Mouse (Mus musculus) intestine, postnatal 0 days (tissue): Measurements from ENCODE around the gene Smyd2. TPM values are rescaled to one million over a fixed set of nuclear protein-coding genes. Genes with fewer than 3 reads are reported as not detected.

ENCODE experiments used
- ATAC-seq: fragments of 200-750 bp; cut with Nextera tagmentation; 2 replicates; pipeline ENCODE4 v1.8.0; 2017; ENCODE audit warnings: mild to moderate bottlenecking, moderate TSS enrichment, moderate library complexity
- H3K27ac ChIP-seq: fragments of 300-500 bp; sonication (generic); 2 replicates; pipeline ENCODE4 v1.5.1; 2014; ENCODE audit warnings: mild to moderate bottlenecking, low read depth, low read length, moderate library complexity
- H3K27me3 ChIP-seq: fragments of 300-500 bp; sonication (generic); replicated peaks from 2 replicates; pipeline ENCODE4 v1.6.1; 2014; ENCODE audit warnings: low read length, mixed read lengths; ENCODE audit not compliant: control insufficient read depth, insufficient read depth
- H3K36me3 ChIP-seq: fragments of 300-500 bp; sonication (generic); 2 replicates; pipeline ENCODE4 v1.6.1; 2014; ENCODE audit warnings: mild to moderate bottlenecking, moderate library complexity; ENCODE audit not compliant: control insufficient read depth, insufficient read depth
- H3K4me1 ChIP-seq: fragments of 300-500 bp; sonication (generic); replicated peaks from 2 replicates; pipeline ENCODE4 v1.6.1; 2014; ENCODE audit warnings: antibody characterized with exemption, low read length, mixed read lengths; ENCODE audit not compliant: control insufficient read depth, insufficient read depth
- H3K4me2 ChIP-seq: fragments of 300-500 bp; sonication (generic); replicated peaks from 2 replicates; pipeline ENCODE4 v1.6.1; 2014; ENCODE audit warnings: low read depth, mild to moderate bottlenecking, moderate library complexity
- H3K4me3 ChIP-seq: fragments of 300-500 bp; sonication (generic); 2 replicates; pipeline ENCODE4 v1.5.1; 2014; ENCODE audit warnings: low read depth, low read length
- H3K9ac ChIP-seq: fragments of 300-500 bp; sonication (generic); 2 replicates; pipeline ENCODE4 v1.6.1; 2014; ENCODE audit warnings: mild to moderate bottlenecking, low read depth, low read length
- H3K9me3 ChIP-seq: fragments of 300-500 bp; sonication (generic); 2 replicates; pipeline ENCODE4 v1.6.1; 2016; ENCODE audit warnings: mixed run types; ENCODE audit not compliant: control insufficient read depth
- CTCF ChIP-seq: sonication (generic); IDR thresholded peaks from 2 replicates; pipeline ENCODE4 v1.5.1; 2016; ENCODE audit warnings: low read depth, mild to moderate bottlenecking, control low read depth, antibody characterized with exemption, moderate library complexity
- WGBS: fragments of 180-500 bp; shearing (Covaris S2); extraction: QIAGEN DNeasy Blood & Tissue Kit; methylation state at CpG from one replicate; pipeline ENCODE4 v1.1.7; 2014; 5-methylcytosine and 5-hydroxymethylcytosine counted together
- polyA plus RNA-seq: library from polyadenylated mRNA; unstranded; fragments of >200 nt; fragmentation: Nextera tagmentation; extraction: Ambion mirVana; gene quantifications from 2 replicates; pipeline ENCODE4 v1.2.1, GENCODE M21; 2015

Gene Smyd2
- polyA plus RNA-seq, 1 experiment from 2014 or later = 48.1 TPM

DNA sequence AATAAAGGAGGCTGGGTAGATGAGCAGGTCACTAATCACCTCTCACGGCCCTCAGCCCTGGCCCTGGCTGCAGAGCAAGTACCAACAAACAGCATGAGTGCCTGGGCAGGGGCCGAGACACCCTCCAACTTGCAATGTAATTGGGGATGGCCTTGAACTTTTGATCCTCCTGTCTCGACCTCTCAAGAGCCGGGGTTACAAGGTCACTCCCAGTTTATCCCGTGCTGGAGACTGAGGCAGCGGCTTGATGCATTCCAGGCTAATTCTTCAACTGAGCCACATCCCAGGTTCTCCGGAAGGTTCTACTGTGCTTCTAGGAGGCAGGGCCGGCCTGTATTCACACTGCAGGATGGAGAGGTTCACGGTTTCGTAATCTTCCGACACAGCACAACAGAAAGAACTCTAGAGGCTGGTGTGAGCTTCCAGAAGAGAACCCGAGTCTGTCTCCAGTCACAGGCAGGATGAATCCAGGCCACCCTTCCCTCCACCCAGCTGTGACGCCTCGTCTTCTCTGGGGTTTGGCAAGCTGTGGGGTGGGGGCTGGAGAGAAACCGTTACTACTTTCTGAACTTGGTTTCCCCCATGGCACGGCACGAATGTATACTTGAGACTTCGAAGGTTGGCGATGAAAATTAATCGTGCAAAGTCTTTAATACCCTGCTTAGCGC lies 8.9 kb downstream of the Smyd2 start:
- Histone ChIP-seq H3K4me2 (no peak overlapping the region), H3K27ac (no peak overlapping the region), H3K9ac (no peak overlapping the region), H3K4me3 (no peak overlapping the region), H3K9me3 (no peaks in the 10 kb centered on the region), H3K27me3 (no peaks in the 10 kb centered on the region), H3K4me1 (no peaks in the 10 kb centered on the region), H3K36me3 (peaks cover 11% of the 10 kb centered on the region; the same call in 1 of the 2 replicates)
- 83% methylated on average over 21 of the region's 21 CpGs for WGBS
- TF ChIP-seq CTCF = no peak
- no peak for ATAC-seq

DNA sequence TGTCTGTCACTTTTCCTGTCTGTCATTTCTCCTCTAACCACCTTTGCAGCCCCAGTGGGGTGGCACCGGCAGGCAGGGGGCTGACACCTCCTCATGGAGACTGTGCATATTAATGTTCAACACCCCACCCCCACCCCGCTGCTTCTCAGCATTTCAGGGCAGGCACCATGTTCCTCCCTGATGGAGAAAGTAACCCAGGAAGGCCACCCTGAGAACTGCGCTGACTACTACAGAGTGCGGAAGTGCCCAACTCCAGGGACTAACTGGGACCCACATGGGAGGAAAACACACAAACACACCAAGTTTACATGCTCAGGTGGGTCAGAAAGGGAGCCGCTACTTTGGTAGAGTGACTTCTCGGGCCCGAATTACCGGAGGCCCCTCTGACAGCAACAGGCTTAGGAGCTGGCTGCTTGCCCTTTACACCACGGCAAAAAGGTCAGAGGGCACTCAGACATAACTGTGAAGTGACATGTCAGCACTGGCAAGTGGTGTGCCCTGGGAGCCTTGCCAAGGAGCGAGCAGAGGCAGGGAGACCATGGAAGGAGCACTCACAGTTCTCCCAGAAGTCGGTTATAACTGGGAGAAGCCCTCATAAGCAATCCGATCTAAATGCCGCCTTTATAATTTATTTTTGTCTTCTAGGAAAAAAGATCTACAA lies 11.3 kb downstream of the Smyd2 start:
- Histone ChIP-seq H3K9me3 (no peaks in the 10 kb centered on the region), H3K4me2 (no peak overlapping the region), H3K9ac (no peak overlapping the region), H3K27ac (no peak overlapping the region), H3K4me1 (no peaks in the 10 kb centered on the region), H3K36me3 (peaks cover 11% of the 10 kb centered on the region; the same call in 1 of the 2 replicates), H3K27me3 (no peaks in the 10 kb centered on the region), H3K4me3 (no peak overlapping the region)
- no peak for TF ChIP-seq CTCF
- no peak for ATAC-seq
- 70% methylated on average over 13 of the region's 13 CpGs for WGBS

DNA sequence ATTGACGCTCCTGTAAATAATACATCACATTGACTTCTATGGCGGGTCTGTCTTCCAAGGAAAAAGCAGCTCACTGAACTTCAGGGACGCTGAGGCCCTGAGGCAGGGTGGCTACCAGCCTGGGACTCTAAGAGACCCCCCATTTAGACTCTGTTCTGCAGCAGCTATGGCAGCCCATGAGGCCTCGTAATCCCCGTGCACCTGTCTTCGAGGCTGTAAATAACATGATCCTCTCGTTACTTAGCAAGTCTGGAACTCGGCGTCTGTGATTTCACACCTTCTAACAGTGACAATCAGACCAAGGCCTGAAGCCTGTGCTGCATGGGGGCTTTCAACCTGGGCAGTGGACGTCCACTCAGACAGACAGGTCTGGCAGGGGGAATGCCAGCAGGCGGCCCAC lies 19.0 kb downstream of the Smyd2 start:
- TF ChIP-seq CTCF = no peak
- no peak overlapping the region for H3K9ac ChIP-seq
- H3K4me1 ChIP-seq = no peaks in the 10 kb centered on the region
- no peak for ATAC-seq
- H3K4me3 ChIP-seq = no peak overlapping the region
- no peak overlapping the region for H3K4me2 ChIP-seq
- H3K9me3 ChIP-seq = no peaks in the 10 kb centered on the region
- no peak overlapping the region for H3K27ac ChIP-seq
- peaks cover 12% of the 10 kb centered on the region; the same call in 1 of the 2 replicates for H3K36me3 ChIP-seq
- 85% methylated on average over 11 of the region's 11 CpGs for WGBS
- H3K27me3 ChIP-seq = no peaks in the 10 kb centered on the region

GRCm38 (mm10) chr1:189902413-189902812 lies 19.8 kb downstream of the Smyd2 start:
- H3K27me3 ChIP-seq = no peaks in the 10 kb centered on the region
- 92% methylated on average over 9 of the region's 9 CpGs for WGBS
- no peak overlapping the region for H3K27ac ChIP-seq
- no peak overlapping the region for H3K9ac ChIP-seq
- no peaks in the 10 kb centered on the region for H3K9me3 ChIP-seq
- TF ChIP-seq CTCF = no peak
- no peak for ATAC-seq
- no peaks in the 10 kb centered on the region for H3K4me1 ChIP-seq
- peaks cover 12% of the 10 kb centered on the region; the same call in 1 of the 2 replicates for H3K36me3 ChIP-seq
- H3K4me2 ChIP-seq = no peak overlapping the region
- no peak overlapping the region for H3K4me3 ChIP-seq

GRCm38 (mm10) chr1:189899526-189899925 lies 22.6 kb downstream of the Smyd2 start:
- no peak overlapping the region for H3K9ac ChIP-seq
- TF ChIP-seq CTCF = no peak
- no peak for ATAC-seq

GRCm38 (mm10) chr1:189898708-189899107 lies 23.5 kb downstream of the Smyd2 start:
- H3K27ac ChIP-seq = no peak overlapping the region

More at GRCm38 (mm10) chr1:189899526-189899925, 22.6 kb downstream of the Smyd2 start:
- WGBS = 89% methylated on average over 6 of the region's 6 CpGs
- Histone ChIP-seq H3K4me1 (no peaks in the 10 kb centered on the region), H3K27ac (no peak overlapping the region), H3K4me2 (no peak overlapping the region), H3K4me3 (no peak overlapping the region), H3K36me3 (peaks cover 38% of the 10 kb centered on the region), H3K9me3 (no peaks in the 10 kb centered on the region), H3K27me3 (no peaks in the 10 kb centered on the region)

More at GRCm38 (mm10) chr1:189898708-189899107, 23.5 kb downstream of the Smyd2 start:
- no peak overlapping the region for H3K4me3 ChIP-seq
- H3K4me2 ChIP-seq = no peak overlapping the region
- no peak overlapping the region for H3K9ac ChIP-seq
- H3K9me3 ChIP-seq = no peaks in the 10 kb centered on the region
- H3K4me1 ChIP-seq = no peaks in the 10 kb centered on the region
- TF ChIP-seq CTCF = no peak
- no peak for ATAC-seq
- WGBS = 77% methylated on average over 13 of the region's 13 CpGs
- peaks cover 45% of the 10 kb centered on the region for H3K36me3 ChIP-seq
- no peaks in the 10 kb centered on the region for H3K27me3 ChIP-seq
